In the genomic region with DNA sequence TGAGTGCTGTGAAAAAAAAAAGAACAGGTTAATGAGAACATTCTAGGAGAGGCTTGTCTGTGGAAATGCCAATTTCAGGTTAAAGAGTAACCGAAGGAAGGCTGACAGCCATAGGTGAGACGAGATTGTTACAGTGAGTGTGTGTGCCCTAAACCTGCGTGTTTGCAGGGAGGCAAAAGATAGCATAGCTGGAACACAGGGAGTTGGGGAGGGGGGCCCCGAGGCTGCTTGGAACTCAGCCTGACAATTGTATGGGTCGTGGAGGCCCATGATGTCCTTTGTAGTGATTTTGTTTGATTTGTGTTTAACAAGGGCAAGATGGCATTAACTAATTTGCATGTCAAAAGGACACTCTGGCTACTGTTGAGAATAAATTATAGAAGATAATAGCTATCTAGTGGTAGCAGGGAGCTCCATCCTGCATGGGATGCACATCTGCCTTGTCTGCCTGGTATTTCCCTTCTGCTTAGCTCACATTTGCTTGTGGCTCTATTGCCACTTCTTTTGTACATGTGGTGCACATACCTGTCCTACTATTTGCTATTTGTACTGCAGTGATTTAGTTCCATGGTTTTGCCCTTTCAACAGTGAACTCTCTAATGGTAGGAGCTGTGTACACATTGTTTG, we compare ENCODE assay signal across 23 mouse cellular contexts.
DNase-seq lines count a peak whose midpoint lies in the region; ATAC-seq and TF ChIP-seq lines count a peak whose summit lies in the region.
"Had no signal": no experiment of that assay in that cellular context is flagged by ENCODE, and none has a peak within 500 bp of the region (broad histone marks: within the 10 kb centered on the region; RNA-seq: fewer than 3 reads in every experiment).

No protein-coding gene starts in this region.

- no peak for TF ChIP-seq CTCF in forebrain, postnatal 0 days (IDR thresholded peaks at IDR 0.05; ENCODE audit: low read depth)
- no peak for TF ChIP-seq CTCF in kidney, adult 2 months (conservative IDR thresholded peaks at IDR 0.05; ENCODE audit: insufficient read depth, insufficient read length, low read depth, low read length)

- no peak for DNase-seq in forebrain, postnatal 0 days
- DNase-seq in kidney, adult 2 months, result peak; percentile 40
- DNase-seq in kidney, postnatal 36 days, result no peak
- DNase-seq in neural tube, embryonic 11.5 days (ENCODE audit: low spot score), result no peak
- DNase-seq in neural tube, embryonic 10.5 days (ENCODE audit: extremely low spot score, low spot score), result no peak
- DNase-seq: adrenal gland, adult 2 months; cerebellum, adult 11-12 months; cerebellum, postnatal 14 days; gastrocnemius, postnatal 25 days; liver; lung, postnatal 4 days; thymus, adult 18-20 months; thymus, postnatal 36 days had no signal

- TF ChIP-seq POLR2A in kidney, adult 2 months (IDR thresholded peaks at IDR 0.05; ENCODE audit: low read depth, low read length), result no peak

- H3K9me3 ChIP-seq in forebrain, embryonic 13.5 days (replicated peaks), result no peaks in the 10 kb centered on the region
- H3K9me3 ChIP-seq in forebrain, postnatal 0 days (ENCODE audit: low read length), result no peaks in the 10 kb centered on the region
- H3K9me3 ChIP-seq in neural tube, embryonic 11.5 days (ENCODE audit: control insufficient read depth, low read length), result no peaks in the 10 kb centered on the region
- no peaks in the 10 kb centered on the region for H3K9me3 ChIP-seq in midbrain, embryonic 16.5 days (replicated peaks; ENCODE audit: control insufficient read depth, low read length, poor library complexity, severe bottlenecking)
- H3K9me3 ChIP-seq: embryonic facial prominence, embryonic 13.5 days; limb, embryonic 10.5 days; liver, embryonic 15.5 days; lung, embryonic 15.5 days had no signal

- no peaks in the 10 kb centered on the region for H3K27me3 ChIP-seq in forebrain, embryonic 13.5 days
- H3K27me3 ChIP-seq in forebrain, postnatal 0 days (ENCODE audit: insufficient read depth, low read length), result no peaks in the 10 kb centered on the region
- no peaks in the 10 kb centered on the region for H3K27me3 ChIP-seq in kidney, adult 2 months (replicated peaks; ENCODE audit: control insufficient read depth, insufficient read depth, low read length)
- no peaks in the 10 kb centered on the region for H3K27me3 ChIP-seq in neural tube, embryonic 11.5 days (ENCODE audit: control insufficient read depth, insufficient read depth, low read length)
- H3K27me3 ChIP-seq in midbrain, embryonic 16.5 days (ENCODE audit: control insufficient read depth, insufficient read depth, low read depth, low read length), result no peaks in the 10 kb centered on the region
- H3K27me3 ChIP-seq: embryonic facial prominence, embryonic 13.5 days; liver, embryonic 15.5 days; lung, embryonic 15.5 days had no signal

- WGBS in forebrain, embryonic 13.5 days, result 51% methylated on average over 5 of the region's 5 CpGs
- 56% methylated on average over 5 of the region's 5 CpGs for whole genome bisulfite sequencing in forebrain, postnatal 0 days
- 31% methylated on average over 5 of the region's 5 CpGs for WGBS in kidney, adult 2 months
- 54% methylated on average over 5 of the region's 5 CpGs for WGBS in neural tube, embryonic 11.5 days
- WGBS in midbrain, embryonic 16.5 days, result 25% methylated on average over 5 of the region's 5 CpGs

- no peak overlapping the region for H3K27ac ChIP-seq in forebrain, embryonic 13.5 days
- no peak overlapping the region for H3K27ac ChIP-seq in forebrain, postnatal 0 days (ENCODE audit: low read depth, low read length)
- no peak overlapping the region for H3K27ac ChIP-seq in kidney, adult 2 months (ENCODE audit: insufficient read depth, low read depth, low read length)
- H3K27ac ChIP-seq in neural tube, embryonic 11.5 days (ENCODE audit: low read depth, low read length), result no peak overlapping the region
- H3K27ac ChIP-seq in midbrain, embryonic 16.5 days (ENCODE audit: low read length), result no peak overlapping the region
- H3K27ac ChIP-seq: embryonic facial prominence, embryonic 13.5 days; hindbrain, postnatal 0 days; limb, embryonic 10.5 days; liver, embryonic 15.5 days; lung, embryonic 15.5 days had no signal

- no peak overlapping the region for H3K4me2 ChIP-seq in forebrain, embryonic 13.5 days
- H3K4me2 ChIP-seq in forebrain, postnatal 0 days (ENCODE audit: low read depth), result no peak overlapping the region
- no peak overlapping the region for H3K4me2 ChIP-seq in neural tube, embryonic 11.5 days (ENCODE audit: low read depth)
- no peak overlapping the region for H3K4me2 ChIP-seq in midbrain, embryonic 16.5 days (ENCODE audit: low read length)
- H3K4me2 ChIP-seq: embryonic facial prominence, embryonic 13.5 days; liver, embryonic 15.5 days; lung, embryonic 15.5 days had no signal

- no peaks in the 10 kb centered on the region for H3K4me1 ChIP-seq in forebrain, embryonic 13.5 days
- H3K4me1 ChIP-seq in forebrain, postnatal 0 days (ENCODE audit: insufficient read depth), result no peaks in the 10 kb centered on the region
- no peaks in the 10 kb centered on the region for H3K4me1 ChIP-seq in kidney, adult 2 months (ENCODE audit: control insufficient read depth, insufficient read depth, low read length)
- no peaks in the 10 kb centered on the region for H3K4me1 ChIP-seq in neural tube, embryonic 11.5 days (ENCODE audit: control insufficient read depth, insufficient read depth, low read length)
- H3K4me1 ChIP-seq in midbrain, embryonic 16.5 days (ENCODE audit: control insufficient read depth, insufficient read depth, low read length), result no peaks in the 10 kb centered on the region
- H3K4me1 ChIP-seq: embryonic facial prominence, embryonic 13.5 days; limb, embryonic 10.5 days; liver, embryonic 15.5 days; lung, embryonic 15.5 days had no signal

- H3K9ac ChIP-seq in forebrain, embryonic 13.5 days, result no peak overlapping the region
- H3K9ac ChIP-seq in forebrain, postnatal 0 days, result no peak overlapping the region
- H3K9ac ChIP-seq in neural tube, embryonic 11.5 days (ENCODE audit: low read length), result no peak overlapping the region
- H3K9ac ChIP-seq in midbrain, embryonic 16.5 days (ENCODE audit: low read depth, low read length), result no peak overlapping the region
- H3K9ac ChIP-seq: embryonic facial prominence, embryonic 13.5 days; liver, embryonic 15.5 days; lung, embryonic 15.5 days had no signal

- H3K36me3 ChIP-seq in forebrain, embryonic 13.5 days (ENCODE audit: poor library complexity, severe bottlenecking), result no peaks in the 10 kb centered on the region
- H3K36me3 ChIP-seq in forebrain, postnatal 0 days (ENCODE audit: insufficient read depth), result no peaks in the 10 kb centered on the region
- H3K36me3 ChIP-seq in kidney, adult 2 months (ENCODE audit: control insufficient read depth, insufficient read depth, low read length), result no peaks in the 10 kb centered on the region
- no peaks in the 10 kb centered on the region for H3K36me3 ChIP-seq in neural tube, embryonic 11.5 days (ENCODE audit: control insufficient read depth, insufficient read depth, low read length)
- no peaks in the 10 kb centered on the region for H3K36me3 ChIP-seq in midbrain, embryonic 16.5 days (ENCODE audit: control insufficient read depth, insufficient read depth, low read length)
- H3K36me3 ChIP-seq: embryonic facial prominence, embryonic 13.5 days; limb, embryonic 10.5 days; liver, embryonic 15.5 days; lung, embryonic 15.5 days had no signal

- H3K4me3 ChIP-seq in forebrain, embryonic 13.5 days, result no peak overlapping the region
- no peak overlapping the region for H3K4me3 ChIP-seq in forebrain, postnatal 0 days (ENCODE audit: low read depth, low read length)
- H3K4me3 ChIP-seq in kidney, adult 2 months (ENCODE audit: insufficient read depth, low read depth, low read length), result no peak overlapping the region
- H3K4me3 ChIP-seq in neural tube, embryonic 11.5 days (ENCODE audit: low read depth, low read length), result no peak overlapping the region
- H3K4me3 ChIP-seq in midbrain, embryonic 16.5 days (ENCODE audit: low read depth, low read length), result no peak overlapping the region
- H3K4me3 ChIP-seq: embryonic facial prominence, embryonic 13.5 days; erythroblast, embryonic 14.5 days; limb, embryonic 10.5 days; liver, embryonic 15.5 days; lung, embryonic 15.5 days had no signal

- peak; percentile 30; the same call in 1 of the 2 replicates for ATAC-seq in forebrain, embryonic 13.5 days
- ATAC-seq in forebrain, postnatal 0 days, result no peak; the same call in 1 of the 2 replicates
- peak; percentile 35 for ATAC-seq in neural tube, embryonic 11.5 days (ENCODE audit: insufficient read depth, low FRiP score, low TSS enrichment)
- ATAC-seq in midbrain, embryonic 16.5 days, result 0 out of 2 replicates have a peak, but pooled peaks have one; percentile 52
- no peak for ATAC-seq in monocyte, adult 5-6 weeks (replicated peaks; ENCODE audit: insufficient number of reproducible peaks, low FRiP score, low TSS enrichment, poor library complexity, severe bottlenecking)
- ATAC-seq: intestine, embryonic 16.5 days had no signal

Comparison
In these comparisons a context has a peak if more than half of its experiments do, and no peak if none do; other contexts are left out.
1. ATAC-seq: peak in forebrain, embryonic 13.5 days (single experiment), neural tube, embryonic 11.5 days (single experiment) and midbrain, embryonic 16.5 days (single experiment); none in forebrain, postnatal 0 days (single experiment) and monocyte, adult 5-6 weeks (single experiment).